Mouse (Mus musculus) B cell, adult (primary cell): ENCODE results near the gene Slc13a4. TPM values are rescaled to one million over a fixed set of nuclear protein-coding genes. Genes with fewer than 3 reads are reported as not detected.

Experiments
- total RNA-seq: library from RNA; stranded (reverse); gene quantifications from 4 replicates; pipeline ENCODE4 v1.2.4, GENCODE M21; 2023; ENCODE audit not compliant: inconsistent age

The Slc13a4 gene
- not detected in 4 replicates for total RNA-seq

GRCm38 (mm10) chr6:35308037-35308436 is at the start of gene Slc13a4:
Slc13a4 (minus strand) TSS chr6:35308131.

DNA sequence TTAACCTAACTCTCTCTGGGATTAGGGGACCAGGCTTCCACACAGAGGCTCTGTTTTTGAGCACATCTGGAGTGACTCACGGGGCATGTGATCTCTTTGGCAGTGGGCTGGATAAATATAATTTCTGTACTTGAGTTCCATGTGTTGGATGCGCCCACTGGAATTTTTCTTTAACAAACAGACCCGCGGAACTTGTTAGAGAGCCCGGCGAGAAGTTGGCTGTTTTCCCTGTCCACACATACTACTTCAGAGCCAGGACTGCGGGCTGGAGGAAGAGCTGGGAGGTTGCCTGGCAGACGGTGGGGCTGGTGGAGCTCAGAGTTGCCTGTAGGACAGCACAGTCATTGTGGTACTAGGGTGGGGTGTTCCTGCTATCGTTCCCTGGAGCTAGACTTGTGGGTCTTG is 18.2 kb upstream of the Slc13a4 start, which contains the start of gene Fam180a:
Gene Fam180a, minus strand, starts transcription at position 31 of the 405 bp plus-strand sequence.

Other genes starting within 250 kb of the Slc13a4 start
- 42.1 to 53.4 TPM (median 49.7 TPM) in 4 replicates for gene Cnot4, start 174.4 kb downstream of the Slc13a4 start, total RNA-seq
- 63.6 to 68.9 TPM (median 68.0 TPM) in 4 replicates for gene Nup205, start 130.7 kb downstream of the Slc13a4 start, total RNA-seq
- gene Fam180a, start 18.0 kb upstream of the Slc13a4 start, total RNA-seq, result not detected in 4 replicates
- gene Mtpn, start 231.8 kb upstream of the Slc13a4 start, total RNA-seq, result 148 to 175 TPM (median 163 TPM) in 4 replicates